Mouse (Mus musculus): Measurements from ENCODE around the gene Tmprss11c.

GRCm38 (mm10) chr5:86191356-86191755, 97.8 kb downstream of the Tmprss11c start:
- TF ChIP-seq CTCF (IDR thresholded peaks at IDR 0.05; ENCODE audit: borderline replicate concordance, insufficient read depth, low read length) (no peak), POLR2A (IDR thresholded peaks at IDR 0.05; ENCODE audit: low read depth, low read length) (no peak)
